Mouse (Mus musculus): ENCODE results near the gene Rpl10a. TPM values are rescaled to one million over a fixed set of nuclear protein-coding genes. Genes with fewer than 3 reads are reported as not detected.
"Not testable (repeated sequence)": the region's sequence is repeated elsewhere in the genome, so short reads cannot be mapped to it uniquely, and the experiment has no call there.

Rpl10a gene
- polyA plus RNA-seq, 1 experiment from 2014 or later, result 616 TPM

GRCm38 (mm10) chr17:28329503-28330231, 1.4 kb downstream of the Rpl10a start:
- H3K4me3 ChIP-seq (ENCODE audit: low read depth, low read length), result peak overlapping the region; percentile 97
- 6% methylated on average over 4 of the region's 4 CpGs for WGBS
- no peaks in the 10 kb centered on the region for H3K9me3 ChIP-seq (ENCODE audit: control insufficient read depth, low read length)
- no peak for ATAC-seq (ENCODE audit: insufficient number of reproducible peaks, low FRiP score, low TSS enrichment, low read depth)
- peak; percentile 42 for DNase-seq (ENCODE audit: low spot score)
- H3K27ac ChIP-seq (replicated peaks; ENCODE audit: low read depth, low read length), result peak overlapping the region; percentile 95
- peak overlapping the region; percentile 99 for H3K9ac ChIP-seq (ENCODE audit: low read length)
- no peaks in the 10 kb centered on the region for H3K27me3 ChIP-seq (ENCODE audit: control insufficient read depth, insufficient read depth, low read length)
- H3K4me2 ChIP-seq (ENCODE audit: low read depth, severe bottlenecking), result peak overlapping the region; percentile 75
- H3K36me3 ChIP-seq (ENCODE audit: control insufficient read depth, insufficient read depth, low read length), result peaks cover 15% of the 10 kb centered on the region
- H3K4me1 ChIP-seq (ENCODE audit: control insufficient read depth, insufficient read depth, low read length), result peaks cover 49% of the 10 kb centered on the region

GRCm38 (mm10) chr17:28330232-28330546, 1.9 kb downstream of the Rpl10a start:
- Histone ChIP-seq H3K36me3 (ENCODE audit: control insufficient read depth, insufficient read depth, low read length) (peaks cover 14% of the 10 kb centered on the region), H3K9me3 (ENCODE audit: control insufficient read depth, low read length) (no peaks in the 10 kb centered on the region), H3K27ac (replicated peaks; ENCODE audit: low read depth, low read length) (0 out of 2 replicates have a peak overlapping the region, but pooled peaks have one; percentile 30), H3K27me3 (ENCODE audit: control insufficient read depth, insufficient read depth, low read length) (no peaks in the 10 kb centered on the region), H3K4me2 (ENCODE audit: low read depth, severe bottlenecking) (peak overlapping the region; percentile 75), H3K9ac (ENCODE audit: low read length) (peak overlapping the region; percentile 24; the same call in 1 of the 2 replicates), H3K4me3 (ENCODE audit: low read depth, low read length) (peak overlapping the region; percentile 97), H3K4me1 (ENCODE audit: control insufficient read depth, insufficient read depth, low read length) (peaks cover 49% of the 10 kb centered on the region)
- ATAC-seq (ENCODE audit: insufficient number of reproducible peaks, low FRiP score, low TSS enrichment, low read depth) (no peak), DNase-seq (ENCODE audit: low spot score) (no peak)
- WGBS, result 53% methylated on average over 2 of the region's 2 CpGs

- WGBS, result 72% methylated on average over 6 of the region's 8 CpGs
- Histone ChIP-seq H3K36me3 (ENCODE audit: control insufficient read depth, insufficient read depth, low read length) (peaks cover 14% of the 10 kb centered on the region), H3K4me1 (ENCODE audit: control insufficient read depth, insufficient read depth, low read length) (peaks cover 49% of the 10 kb centered on the region)
- DNase-seq (ENCODE audit: low spot score); ATAC-seq (ENCODE audit: insufficient number of reproducible peaks, low FRiP score, low TSS enrichment, low read depth); H3K4me2 ChIP-seq (ENCODE audit: low read depth, severe bottlenecking); H3K27me3 ChIP-seq (ENCODE audit: control insufficient read depth, insufficient read depth, low read length); H3K4me3 ChIP-seq (ENCODE audit: low read depth, low read length); H3K9me3 ChIP-seq (ENCODE audit: control insufficient read depth, low read length); H3K27ac ChIP-seq (replicated peaks; ENCODE audit: low read depth, low read length); H3K9ac ChIP-seq (ENCODE audit: low read length): not testable (repeated sequence)
These were observed 2.3 kb downstream of the Rpl10a start for GRCm38 (mm10) chr17:28330590-28330989.

- Histone ChIP-seq H3K36me3 (ENCODE audit: control insufficient read depth, insufficient read depth, low read length) (peaks cover 14% of the 10 kb centered on the region), H3K4me1 (ENCODE audit: control insufficient read depth, insufficient read depth, low read length) (peaks cover 49% of the 10 kb centered on the region), H3K27ac (replicated peaks; ENCODE audit: low read depth, low read length) (peak overlapping the region; percentile 36; the same call in 1 of the 2 replicates), H3K27me3 (ENCODE audit: control insufficient read depth, insufficient read depth, low read length) (no peaks in the 10 kb centered on the region), H3K9ac (ENCODE audit: low read length) (no peak overlapping the region), H3K9me3 (ENCODE audit: control insufficient read depth, low read length) (no peaks in the 10 kb centered on the region), H3K4me3 (ENCODE audit: low read depth, low read length) (no peak overlapping the region), H3K4me2 (ENCODE audit: low read depth, severe bottlenecking) (no peak overlapping the region)
- 20% methylated on average over 5 of the region's 7 CpGs for WGBS
- DNase-seq (ENCODE audit: low spot score), result peak; percentile 55
- no peak for ATAC-seq (ENCODE audit: insufficient number of reproducible peaks, low FRiP score, low TSS enrichment, low read depth)
These were observed 3.2 kb downstream of the Rpl10a start for GRCm38 (mm10) chr17:28331241-28332112.

GRCm38 (mm10) chr17:28332113-28332914, 4.0 kb downstream of the Rpl10a start:
- Histone ChIP-seq H3K9ac (ENCODE audit: low read length) (peak overlapping the region; percentile 34; the same call in 1 of the 2 replicates), H3K9me3 (ENCODE audit: control insufficient read depth, low read length) (peaks cover under 1% of the 10 kb centered on the region; the same call in 1 of the 2 replicates), H3K4me3 (ENCODE audit: low read depth, low read length) (no peak overlapping the region), H3K4me1 (ENCODE audit: control insufficient read depth, insufficient read depth, low read length) (peaks cover 48% of the 10 kb centered on the region), H3K4me2 (ENCODE audit: low read depth, severe bottlenecking) (0 out of 2 replicates have a peak overlapping the region, but pooled peaks have one; percentile 2), H3K36me3 (ENCODE audit: control insufficient read depth, insufficient read depth, low read length) (peaks cover 15% of the 10 kb centered on the region), H3K27me3 (ENCODE audit: control insufficient read depth, insufficient read depth, low read length) (no peaks in the 10 kb centered on the region), H3K27ac (replicated peaks; ENCODE audit: low read depth, low read length) (peak overlapping the region; percentile 36; the same call in 1 of the 2 replicates)
- ATAC-seq (ENCODE audit: insufficient number of reproducible peaks, low FRiP score, low TSS enrichment, low read depth) (no peak), DNase-seq (ENCODE audit: low spot score) (peak; percentile 43)
- 44% methylated on average over 13 of the region's 13 CpGs for WGBS

- no peak overlapping the region for H3K27ac ChIP-seq (replicated peaks; ENCODE audit: low read depth, low read length)
- H3K36me3 ChIP-seq (ENCODE audit: control insufficient read depth, insufficient read depth, low read length), result peaks cover 19% of the 10 kb centered on the region
- H3K4me2 ChIP-seq (ENCODE audit: low read depth, severe bottlenecking), result 0 out of 2 replicates have a peak overlapping the region, but pooled peaks have one; percentile 2
- peaks cover 43% of the 10 kb centered on the region for H3K4me1 ChIP-seq (ENCODE audit: control insufficient read depth, insufficient read depth, low read length)
- no peak overlapping the region for H3K4me3 ChIP-seq (ENCODE audit: low read depth, low read length)
- WGBS, result 54% methylated on average over 31 of the region's 31 CpGs
- H3K27me3 ChIP-seq (ENCODE audit: control insufficient read depth, insufficient read depth, low read length), result no peaks in the 10 kb centered on the region
- 0 out of 2 replicates have a peak overlapping the region, but pooled peaks have one; percentile 17 for H3K9ac ChIP-seq (ENCODE audit: low read length)
- no peak for ATAC-seq (ENCODE audit: insufficient number of reproducible peaks, low FRiP score, low TSS enrichment, low read depth)
- peak; percentile 51 for DNase-seq (ENCODE audit: low spot score)
- H3K9me3 ChIP-seq (ENCODE audit: control insufficient read depth, low read length), result peaks cover 2% of the 10 kb centered on the region; the same call in 1 of the 2 replicates
These were observed 4.8 kb downstream of the Rpl10a start for GRCm38 (mm10) chr17:28332915-28333546.

GRCm38 (mm10) chr17:28335267-28335666, 7.0 kb downstream of the Rpl10a start:
- no peak overlapping the region for H3K4me2 ChIP-seq (ENCODE audit: low read depth, severe bottlenecking)
- H3K4me3 ChIP-seq (ENCODE audit: low read depth, low read length), result no peak overlapping the region
- no peak for DNase-seq (ENCODE audit: low spot score)
- ATAC-seq (ENCODE audit: insufficient number of reproducible peaks, low FRiP score, low TSS enrichment, low read depth), result no peak
- H3K9me3 ChIP-seq (ENCODE audit: control insufficient read depth, low read length), result peaks cover 2% of the 10 kb centered on the region; the same call in 1 of the 2 replicates
- peaks cover 35% of the 10 kb centered on the region for H3K4me1 ChIP-seq (ENCODE audit: control insufficient read depth, insufficient read depth, low read length)
- peaks cover 17% of the 10 kb centered on the region for H3K36me3 ChIP-seq (ENCODE audit: control insufficient read depth, insufficient read depth, low read length)
- H3K27me3 ChIP-seq (ENCODE audit: control insufficient read depth, insufficient read depth, low read length), result no peaks in the 10 kb centered on the region
- H3K9ac ChIP-seq (ENCODE audit: low read length), result no peak overlapping the region
- H3K27ac ChIP-seq (replicated peaks; ENCODE audit: low read depth, low read length), result no peak overlapping the region
- 67% methylated on average over 10 of the region's 10 CpGs for whole genome bisulfite sequencing

All from limb, embryonic 11.5 days (tissue).